Mouse (Mus musculus) liver, adult 2 months (tissue): Measurements from ENCODE around the gene Hipk3. TPM values are rescaled to one million over a fixed set of nuclear protein-coding genes. Genes with fewer than 3 reads are reported as not detected.

ENCODE experiments used
- DNase-seq: peaks from one replicate; pipeline ENCODE4 v3.0.0-alpha.2; 2011; ENCODE audit warnings: low read depth, low spot score; ENCODE audit errors: extremely low read depth
- H3K27ac ChIP-seq: fragments of 200-500 bp; replicated peaks from 2 replicates; pipeline ENCODE4 v1.5.1; 2012; ENCODE audit warnings: low read depth, mild to moderate bottlenecking, control low read depth, inconsistent platforms, low read length; ENCODE audit not compliant: insufficient read depth
- H3K27me3 ChIP-seq: fragments of 200-500 bp; 2 replicates; pipeline ENCODE4 v1.6.1; 2012; ENCODE audit warnings: mild to moderate bottlenecking, moderate library complexity, low read length, inconsistent platforms; ENCODE audit not compliant: control insufficient read depth, insufficient read depth
- H3K36me3 ChIP-seq: fragments of 200-500 bp; 2 replicates; pipeline ENCODE4 v1.6.1; 2012; ENCODE audit warnings: low read length, inconsistent platforms; ENCODE audit not compliant: control insufficient read depth, insufficient read depth
- H3K4me1 ChIP-seq: fragments of 200-500 bp; 2 replicates; pipeline ENCODE4 v1.6.1; 2011; ENCODE audit warnings: low read length; ENCODE audit not compliant: control insufficient read depth, insufficient read depth
- H3K4me3 ChIP-seq: fragments of 200-500 bp; 2 replicates; pipeline ENCODE4 v1.5.1; 2011; ENCODE audit warnings: low read depth, mild to moderate bottlenecking, control low read depth, low read length, moderate library complexity; ENCODE audit not compliant: insufficient read depth
- H3K79me2 ChIP-seq: fragments of 200-500 bp; 2 replicates; pipeline ENCODE4 v1.6.1; 2012; ENCODE audit warnings: inconsistent platforms, mild to moderate bottlenecking, low read length, moderate library complexity; ENCODE audit not compliant: control insufficient read depth, insufficient read depth
- H3K9ac ChIP-seq: fragments of 200-500 bp; 2 replicates; pipeline ENCODE4 v1.6.1; 2012; ENCODE audit warnings: low read depth, mild to moderate bottlenecking, control low read depth, inconsistent platforms, low read length
- CTCF ChIP-seq: fragments of 200-500 bp; IDR thresholded peaks from 2 replicates; pipeline ENCODE4 v1.5.1; 2011; ENCODE audit warnings: low read depth, low read length, control low read depth
- POLR2A ChIP-seq: fragments of 200-500 bp; IDR thresholded peaks from 2 replicates; pipeline ENCODE4 v1.6.1; 2011; ENCODE audit warnings: low read length, control low read depth; ENCODE audit not compliant: insufficient read depth; ENCODE audit errors: extremely low read depth
- WGBS: fragments of 180-500 bp; shearing (Covaris S2); methylation state at CpG from one replicate; pipeline ENCODE4 v1.1.7; 2018; 5-methylcytosine and 5-hydroxymethylcytosine counted together
- polyA plus RNA-seq: library from polyadenylated mRNA; depleted of rRNA; stranded (reverse); fragments of >200 nt; gene quantifications from 2 replicates; pipeline ENCODE4 v1.2.3, GENCODE M21; 2012
- total RNA-seq: library from RNA; depleted of rRNA; stranded (reverse); fragments of >200 nt; gene quantifications from 2 replicates; pipeline ENCODE4 v1.2.3, GENCODE M21; 2014

Gene Hipk3
- total and polyA plus RNA-seq, 2 experiments, result 14.9 to 41.0 TPM

DNA sequence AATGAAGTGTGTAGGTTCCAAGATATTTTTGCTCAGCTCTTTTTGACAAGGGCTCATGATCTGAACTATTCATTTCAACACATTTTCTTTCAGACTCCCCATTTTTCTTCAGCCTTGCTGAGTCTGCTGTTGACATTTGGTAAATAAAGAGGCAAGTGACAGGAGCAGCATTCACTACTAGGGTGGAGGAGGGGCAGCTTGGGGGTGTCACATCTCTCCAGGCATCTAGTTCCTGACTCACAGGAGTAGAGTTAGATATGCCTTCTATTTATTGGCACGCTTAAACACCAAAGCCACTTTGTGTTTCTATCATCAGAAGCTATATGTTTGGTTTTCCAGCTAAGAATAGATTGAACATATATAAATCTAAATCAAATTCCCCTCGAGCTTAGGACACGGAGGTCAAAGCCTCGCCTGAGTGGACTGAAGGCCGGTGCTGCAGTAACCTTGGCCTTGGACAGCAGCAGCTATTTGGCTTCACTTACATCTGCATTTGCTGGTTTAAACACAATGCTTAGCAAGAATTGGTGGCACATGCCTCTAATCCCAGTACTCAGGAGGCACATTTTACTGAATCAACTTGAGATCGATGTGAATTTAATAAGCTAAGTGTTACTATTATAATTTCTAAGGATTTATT is 95.5 kb downstream of the Hipk3 start:
- Histone ChIP-seq H3K79me2 (no peaks in the 10 kb centered on the region), H3K4me1 (no peaks in the 10 kb centered on the region), H3K9ac (no peak overlapping the region), H3K36me3 (no peaks in the 10 kb centered on the region), H3K4me3 (no peak overlapping the region), H3K27me3 (no peaks in the 10 kb centered on the region), H3K27ac (no peak overlapping the region)
- TF ChIP-seq CTCF (no peak), POLR2A (no peak)
- 75% methylated on average over 6 of the region's 6 CpGs for WGBS
- no peak for DNase-seq

GRCm38 (mm10) chr2:104395961-104396360 is 98.3 kb downstream of the Hipk3 start:
- WGBS, result 86% methylated on average over 9 of the region's 9 CpGs
- TF ChIP-seq POLR2A (no peak), CTCF (no peak)
- H3K4me3 ChIP-seq, result no peak overlapping the region

GRCm38 (mm10) chr2:104394769-104395168 is 99.5 kb downstream of the Hipk3 start:
- H3K4me1 ChIP-seq, result no peaks in the 10 kb centered on the region
- TF ChIP-seq POLR2A (no peak), CTCF (no peak)
- DNase-seq, result no peak
- no peak overlapping the region for H3K9ac ChIP-seq
- no peaks in the 10 kb centered on the region for H3K27me3 ChIP-seq
- H3K27ac ChIP-seq, result no peak overlapping the region
- 69% methylated on average over 2 of the region's 2 CpGs for WGBS
- no peaks in the 10 kb centered on the region for H3K79me2 ChIP-seq
- no peaks in the 10 kb centered on the region for H3K36me3 ChIP-seq
- no peak overlapping the region for H3K4me3 ChIP-seq

More at GRCm38 (mm10) chr2:104395961-104396360, 98.3 kb downstream of the Hipk3 start:
- Histone ChIP-seq H3K36me3 (no peaks in the 10 kb centered on the region), H3K27ac (no peak overlapping the region), H3K79me2 (no peaks in the 10 kb centered on the region), H3K27me3 (no peaks in the 10 kb centered on the region), H3K4me1 (no peaks in the 10 kb centered on the region), H3K9ac (no peak overlapping the region)
- no peak for DNase-seq

- no peak for DNase-seq
- Histone ChIP-seq H3K4me3 (no peak overlapping the region), H3K27me3 (no peaks in the 10 kb centered on the region), H3K79me2 (no peaks in the 10 kb centered on the region), H3K9ac (no peak overlapping the region), H3K36me3 (no peaks in the 10 kb centered on the region), H3K4me1 (no peaks in the 10 kb centered on the region), H3K27ac (no peak overlapping the region)
- TF ChIP-seq CTCF, result no peak
- TF ChIP-seq POLR2A, result no peak
- WGBS, result 82% methylated on average over 4 of the region's 4 CpGs
Observed at GRCm38 (mm10) chr2:104392700-104393312, 101.4 kb downstream of the Hipk3 start.

DNA sequence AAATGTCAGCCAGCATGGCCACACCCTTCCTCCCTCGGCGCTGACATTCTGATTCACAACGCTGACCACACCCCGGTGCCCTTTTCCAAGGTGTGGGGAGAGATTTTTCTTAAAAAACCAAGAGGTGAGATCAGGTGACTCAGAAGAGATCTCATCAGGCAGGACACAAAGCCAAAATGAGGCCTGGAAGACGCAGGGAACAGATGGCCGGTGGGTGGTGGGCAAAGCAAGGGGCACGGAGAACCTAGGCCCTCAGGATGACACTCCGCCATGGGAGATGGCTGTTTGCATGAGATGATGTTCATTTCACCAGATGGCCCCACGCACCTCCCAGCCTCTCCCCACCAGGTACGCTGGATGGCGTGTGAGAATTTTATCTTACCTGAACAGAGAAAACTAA is 105.0 kb downstream of the Hipk3 start:
- no peaks in the 10 kb centered on the region for H3K27me3 ChIP-seq
- H3K9ac ChIP-seq, result no peak overlapping the region
- no peaks in the 10 kb centered on the region for H3K4me1 ChIP-seq
- TF ChIP-seq CTCF, result no peak
- TF ChIP-seq POLR2A, result no peak
- no peak overlapping the region for H3K4me3 ChIP-seq
- no peaks in the 10 kb centered on the region for H3K79me2 ChIP-seq
- WGBS, result 87% methylated on average over 11 of the region's 11 CpGs
- H3K27ac ChIP-seq, result no peak overlapping the region
- DNase-seq, result no peak
- H3K36me3 ChIP-seq, result no peaks in the 10 kb centered on the region

DNA sequence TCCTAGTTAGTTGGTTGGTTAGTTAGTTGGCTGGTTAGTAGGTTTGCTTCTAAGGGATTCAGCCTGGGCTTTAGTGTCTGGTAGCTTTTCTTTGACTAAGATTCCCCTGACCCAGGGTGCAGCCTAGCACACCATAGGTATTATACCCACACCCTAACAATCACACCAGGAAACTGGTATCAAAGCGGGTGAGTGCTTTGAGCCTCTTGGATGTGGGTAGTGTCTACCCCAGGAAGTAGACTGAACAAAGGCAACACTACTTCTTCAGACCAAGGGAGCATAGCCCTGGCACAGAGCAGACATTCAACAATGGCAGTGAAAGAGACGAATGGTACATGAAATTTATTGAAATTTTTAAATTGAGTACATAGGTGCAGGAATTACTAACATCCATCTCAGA is 108.3 kb downstream of the Hipk3 start:
- Histone ChIP-seq H3K9ac (no peak overlapping the region), H3K36me3 (no peaks in the 10 kb centered on the region), H3K4me1 (no peaks in the 10 kb centered on the region), H3K4me3 (no peak overlapping the region), H3K27ac (no peak overlapping the region), H3K79me2 (no peaks in the 10 kb centered on the region), H3K27me3 (0 out of 2 replicates have a peak, but pooled peaks cover 2% of the 10 kb centered on the region)
- no peak for TF ChIP-seq CTCF
- TF ChIP-seq POLR2A, result no peak
- WGBS, result 90% methylated on average over 2 of the region's 2 CpGs
- DNase-seq, result no peak
